Mouse (Mus musculus) limb, embryonic 13.5 days (tissue): Measurements from ENCODE around the gene Ap1s3. TPM values are rescaled to one million over a fixed set of nuclear protein-coding genes. Genes with fewer than 3 reads are reported as not detected.
A peak's percentile ranks its signal among the peaks of the same experiment; 100 is the strongest.

ENCODE experiments used
- ATAC-seq: fragments of 200-750 bp; cut with Nextera tagmentation; 2 replicates; pipeline ENCODE4 v1.8.0; 2017; ENCODE audit warnings: low read depth, moderate number of reproducible peaks, moderate TSS enrichment; ENCODE audit not compliant: low FRiP score
- H3K27ac ChIP-seq: fragments of 300-500 bp; sonication (generic); 2 replicates; pipeline ENCODE4 v1.5.1; 2015; ENCODE audit warnings: inconsistent platforms, mild to moderate bottlenecking, moderate library complexity
- H3K27me3 ChIP-seq: fragments of 300-500 bp; sonication (generic); 2 replicates; pipeline ENCODE4 v1.6.1; 2015; ENCODE audit warnings: mild to moderate bottlenecking, inconsistent platforms
- H3K36me3 ChIP-seq: fragments of 300-500 bp; sonication (generic); 2 replicates; pipeline ENCODE4 v1.6.1; 2015; ENCODE audit warnings: inconsistent platforms, mild to moderate bottlenecking, moderate library complexity
- H3K4me1 ChIP-seq: fragments of 300-500 bp; sonication (generic); 2 replicates; pipeline ENCODE4 v1.6.1; 2015; ENCODE audit warnings: inconsistent platforms
- H3K4me2 ChIP-seq: fragments of 300-500 bp; sonication (generic); replicated peaks from 2 replicates; pipeline ENCODE4 v1.6.1; 2015; ENCODE audit warnings: inconsistent platforms, mild to moderate bottlenecking, moderate library complexity
- H3K4me3 ChIP-seq: fragments of 300-500 bp; sonication (generic); 2 replicates; pipeline ENCODE4 v1.5.1; 2015; ENCODE audit warnings: moderate library complexity, mild to moderate bottlenecking, inconsistent platforms
- H3K9ac ChIP-seq: fragments of 300-500 bp; sonication (generic); 2 replicates; pipeline ENCODE4 v1.6.1; 2015; ENCODE audit warnings: mild to moderate bottlenecking, inconsistent platforms
- H3K9me3 ChIP-seq: fragments of 300-500 bp; sonication (generic); 2 replicates; pipeline ENCODE4 v1.6.1; 2016; ENCODE audit warnings: inconsistent platforms
- WGBS: fragments of 180-500 bp; shearing (Covaris S2); methylation state at CpG from one replicate; pipeline ENCODE4 v1.1.7; 2015; 5-methylcytosine and 5-hydroxymethylcytosine counted together
- polyA plus RNA-seq: library from polyadenylated mRNA; unstranded; fragments of >200 nt; fragmentation: Nextera tagmentation; extraction: Ambion mirVana; gene quantifications from 2 replicates; pipeline ENCODE4 v1.2.1, GENCODE M21; 2015

The Ap1s3 gene
- polyA plus RNA-seq, 1 experiment from 2014 or later = 0.50 TPM

DNA sequence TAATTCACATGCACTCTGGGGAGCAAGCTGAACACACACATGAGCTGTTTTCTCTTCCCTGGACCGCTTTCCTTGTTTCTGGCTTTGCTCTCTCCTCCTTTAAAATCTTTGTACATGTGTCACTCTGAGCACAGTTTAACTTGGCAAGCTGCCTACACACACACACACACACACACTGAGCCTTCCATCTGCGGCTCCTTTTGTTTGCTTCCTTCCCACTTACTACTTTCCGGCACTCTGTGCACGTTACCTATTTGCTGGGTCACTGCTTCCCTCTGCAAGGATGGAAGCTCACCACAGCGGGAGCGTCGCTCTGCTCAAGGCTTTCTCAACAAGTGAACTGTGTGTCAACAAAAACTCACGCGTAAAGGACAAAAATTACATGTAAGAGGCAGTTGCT is 25.6 kb upstream of the Ap1s3 start:
- Histone ChIP-seq H3K4me2 (no peak overlapping the region), H3K9ac (no peak overlapping the region), H3K4me3 (no peak overlapping the region), H3K36me3 (no peaks in the 10 kb centered on the region), H3K27me3 (no peaks in the 10 kb centered on the region), H3K9me3 (no peaks in the 10 kb centered on the region), H3K4me1 (peaks cover 13% of the 10 kb centered on the region; the same call in 1 of the 2 replicates), H3K27ac (peak overlapping the region; percentile 10; the same call in 1 of the 2 replicates)
- WGBS = 66% methylated on average over 9 of the region's 9 CpGs
- ATAC-seq = peak; percentile 64; the same call in 1 of the 2 replicates

DNA sequence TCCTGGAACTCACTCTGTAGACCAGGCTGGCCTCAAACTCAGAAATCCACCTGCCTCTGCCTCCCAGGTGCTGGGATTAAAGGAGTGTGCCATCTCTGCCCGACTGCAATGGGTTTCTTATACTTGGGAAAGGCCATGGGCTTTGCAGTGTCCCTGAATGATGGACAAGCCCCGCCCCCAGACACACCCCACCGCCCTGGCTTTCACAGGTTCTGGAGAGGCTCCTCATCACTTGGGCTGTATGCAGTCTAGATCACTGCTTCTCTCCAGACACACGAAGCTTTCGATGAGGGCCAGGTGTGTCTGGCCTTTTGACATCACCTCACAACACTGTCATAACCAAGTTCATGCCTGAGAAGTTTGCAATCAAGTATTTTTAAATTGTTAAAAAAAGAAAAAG is 25.2 kb upstream of the Ap1s3 start:
- 63% methylated on average over 5 of the region's 5 CpGs for WGBS
- Histone ChIP-seq H3K27me3 (no peaks in the 10 kb centered on the region), H3K9ac (no peak overlapping the region), H3K9me3 (no peaks in the 10 kb centered on the region), H3K27ac (peak overlapping the region; percentile 10; the same call in 1 of the 2 replicates), H3K4me3 (no peak overlapping the region), H3K4me1 (peaks cover 13% of the 10 kb centered on the region; the same call in 1 of the 2 replicates), H3K4me2 (no peak overlapping the region), H3K36me3 (no peaks in the 10 kb centered on the region)
- peak; percentile 48; the same call in 1 of the 2 replicates for ATAC-seq

DNA sequence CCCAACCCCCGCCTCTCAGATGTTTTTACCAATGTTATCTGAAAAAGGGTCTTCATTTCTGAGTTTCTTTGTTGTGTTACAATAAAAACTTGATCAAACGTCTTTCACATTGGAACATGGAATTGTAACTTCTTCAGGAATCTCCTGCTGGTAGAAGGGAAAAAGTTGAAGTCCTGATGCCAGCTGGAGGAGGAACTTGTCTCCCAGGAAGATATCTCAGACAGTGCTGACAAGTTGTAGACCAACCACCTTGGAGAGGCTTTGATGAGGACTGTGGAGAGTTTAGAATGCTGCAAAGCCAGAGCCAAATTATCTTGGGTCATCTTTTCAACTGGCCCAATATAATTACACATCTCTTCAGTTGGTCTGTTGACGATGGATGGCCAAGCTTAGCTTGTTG is 20.7 kb upstream of the Ap1s3 start:
- ATAC-seq = no peak
- no peaks in the 10 kb centered on the region for H3K36me3 ChIP-seq
- 84% methylated on average over 3 of the region's 3 CpGs for WGBS

DNA sequence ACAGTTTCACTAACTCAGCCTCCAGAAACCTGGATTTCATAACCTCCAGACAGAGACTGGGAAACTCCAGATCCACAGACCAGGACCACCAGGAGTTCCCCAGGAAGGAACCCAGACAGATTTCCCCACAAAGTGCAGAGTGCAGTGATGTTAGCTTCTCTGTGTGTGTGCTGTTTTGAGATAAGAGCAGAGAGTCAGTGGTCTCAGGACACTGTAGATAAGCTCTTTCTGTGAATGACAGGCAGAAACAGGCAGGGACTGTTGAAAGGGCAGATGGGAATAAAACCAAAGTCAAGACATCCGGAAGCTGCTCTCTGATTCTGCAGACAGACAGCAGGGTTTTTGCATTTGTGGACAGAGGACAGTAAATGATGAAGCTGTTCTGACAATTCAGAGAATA is 15.5 kb upstream of the Ap1s3 start:
- 82% methylated on average over 1 of the region's 1 CpGs for WGBS
- ATAC-seq = no peak

More for the DNA sequence above, 20.7 kb upstream of the Ap1s3 start:
- Histone ChIP-seq H3K4me2 (no peak overlapping the region), H3K4me3 (no peak overlapping the region), H3K27ac (no peak overlapping the region), H3K9ac (no peak overlapping the region), H3K9me3 (no peaks in the 10 kb centered on the region), H3K4me1 (peaks cover 6% of the 10 kb centered on the region; the same call in 1 of the 2 replicates), H3K27me3 (no peaks in the 10 kb centered on the region)

DNA sequence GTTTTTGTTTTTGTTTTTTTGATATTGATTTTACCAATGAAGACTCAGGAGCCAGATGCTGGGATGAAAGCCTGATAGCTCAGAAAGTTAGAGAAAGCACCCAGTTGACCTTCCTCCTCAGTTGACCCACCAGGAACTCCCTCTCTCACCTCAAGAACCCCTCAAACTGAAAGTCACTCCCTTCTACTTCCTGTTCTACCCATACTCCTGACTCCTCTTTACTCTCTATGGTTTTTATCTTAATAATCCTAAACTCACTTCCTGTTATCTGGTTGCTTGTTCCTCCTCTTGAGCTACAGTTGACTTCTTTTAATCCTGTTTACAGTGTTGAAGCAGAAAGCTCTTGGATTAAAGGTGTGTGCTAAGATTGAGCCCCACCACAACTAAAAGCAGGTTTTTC is 12.3 kb upstream of the Ap1s3 start:
- H3K4me2 ChIP-seq = no peak overlapping the region
- no peaks in the 10 kb centered on the region for H3K36me3 ChIP-seq
- no peak for ATAC-seq
- no peak overlapping the region for H3K4me3 ChIP-seq
- no peak overlapping the region for H3K27ac ChIP-seq
- H3K9me3 ChIP-seq = no peaks in the 10 kb centered on the region
- no peak overlapping the region for H3K9ac ChIP-seq
- H3K4me1 ChIP-seq = no peaks in the 10 kb centered on the region
- no peaks in the 10 kb centered on the region for H3K27me3 ChIP-seq

More for the DNA sequence above, 15.5 kb upstream of the Ap1s3 start:
- H3K4me2 ChIP-seq = no peak overlapping the region
- no peaks in the 10 kb centered on the region for H3K27me3 ChIP-seq
- no peak overlapping the region for H3K9ac ChIP-seq
- H3K9me3 ChIP-seq = no peaks in the 10 kb centered on the region
- H3K36me3 ChIP-seq = no peaks in the 10 kb centered on the region
- H3K4me1 ChIP-seq = no peaks in the 10 kb centered on the region
- H3K4me3 ChIP-seq = no peak overlapping the region
- no peak overlapping the region for H3K27ac ChIP-seq

DNA sequence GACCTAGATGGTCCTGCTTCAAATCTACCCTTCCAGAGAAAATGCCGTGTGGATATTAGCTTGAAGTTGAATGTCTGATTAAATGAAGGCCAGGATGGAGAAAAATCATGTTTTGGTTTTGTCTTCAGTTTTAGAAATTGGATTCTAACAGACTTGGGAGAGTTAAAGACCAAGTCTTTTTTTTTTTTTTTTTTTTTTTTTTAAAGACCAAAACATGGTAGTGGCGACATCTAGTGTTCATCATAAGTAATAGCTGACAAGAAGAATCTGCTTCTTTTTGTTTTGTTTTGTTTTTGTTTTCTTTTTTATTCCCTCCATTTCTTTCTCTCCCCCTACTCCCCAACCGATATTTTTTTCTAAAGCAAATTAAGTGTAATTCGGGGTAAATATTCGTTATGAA is 11.2 kb upstream of the Ap1s3 start:
- H3K27me3 ChIP-seq = no peaks in the 10 kb centered on the region
- no peak for ATAC-seq
- no peaks in the 10 kb centered on the region for H3K4me1 ChIP-seq
- no peaks in the 10 kb centered on the region for H3K9me3 ChIP-seq
- H3K4me2 ChIP-seq = no peak overlapping the region
- no peak overlapping the region for H3K4me3 ChIP-seq
- no peak overlapping the region for H3K27ac ChIP-seq
- H3K9ac ChIP-seq = no peak overlapping the region
- 13% methylated on average over 5 of the region's 5 CpGs for WGBS
- H3K36me3 ChIP-seq = no peaks in the 10 kb centered on the region

DNA sequence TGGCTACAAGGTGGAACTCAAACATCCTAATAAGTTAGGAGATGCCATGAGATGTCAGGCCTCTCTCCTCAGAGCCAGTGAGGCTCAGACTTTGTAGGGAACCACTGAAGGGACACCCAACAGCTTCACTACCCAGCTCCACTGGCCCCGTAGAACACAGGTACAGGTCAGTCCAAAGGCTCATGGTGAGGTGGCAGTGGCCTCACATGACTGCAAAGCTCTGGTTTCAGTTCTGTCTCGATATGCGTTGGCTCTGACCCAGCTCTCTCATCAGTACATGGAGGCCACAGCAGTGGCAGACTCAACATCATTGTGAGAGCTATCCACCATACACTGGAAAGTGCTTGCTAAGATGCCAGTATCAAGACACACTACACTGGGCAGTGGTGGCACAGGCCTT is 9.0 kb upstream of the Ap1s3 start:
- H3K27me3 ChIP-seq = no peaks in the 10 kb centered on the region
- no peak overlapping the region for H3K9ac ChIP-seq
- no peaks in the 10 kb centered on the region for H3K4me1 ChIP-seq
- H3K4me2 ChIP-seq = no peak overlapping the region
- no peaks in the 10 kb centered on the region for H3K9me3 ChIP-seq
- no peaks in the 10 kb centered on the region for H3K36me3 ChIP-seq
- no peak overlapping the region for H3K4me3 ChIP-seq
- H3K27ac ChIP-seq = no peak overlapping the region
- no peak for ATAC-seq
- 77% methylated on average over 3 of the region's 3 CpGs for WGBS

DNA sequence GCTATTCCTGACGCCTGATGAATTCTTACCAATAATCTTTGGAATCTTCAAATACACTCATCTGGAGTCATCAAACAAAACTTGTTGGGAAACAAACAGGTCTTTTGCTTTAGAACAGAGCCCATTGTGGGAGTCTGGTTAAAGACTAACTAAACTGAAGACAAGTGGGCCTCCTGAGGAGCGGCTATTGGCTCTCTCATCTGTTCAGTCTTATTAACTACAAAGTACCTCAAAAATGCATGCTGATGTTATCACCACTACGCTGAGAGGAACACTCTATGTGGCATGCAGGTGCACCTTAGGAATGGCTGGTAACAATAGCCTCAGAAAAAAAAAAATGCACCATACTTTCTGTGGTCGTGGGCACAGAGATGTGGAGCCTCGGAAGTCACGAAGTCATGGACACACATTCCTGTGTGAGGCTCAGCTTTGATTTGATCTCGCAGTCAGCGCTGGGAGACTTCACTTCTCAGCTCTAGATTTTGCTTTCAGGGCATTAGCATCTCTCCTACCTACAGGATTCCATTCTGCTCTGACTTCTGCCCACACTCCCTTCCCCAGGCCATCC is 6.4 kb upstream of the Ap1s3 start:
- Histone ChIP-seq H3K27me3 (peaks cover 8% of the 10 kb centered on the region), H3K4me3 (no peak overlapping the region), H3K9ac (no peak overlapping the region), H3K36me3 (no peaks in the 10 kb centered on the region), H3K4me2 (no peak overlapping the region), H3K4me1 (no peaks in the 10 kb centered on the region), H3K9me3 (no peaks in the 10 kb centered on the region), H3K27ac (no peak overlapping the region)
- ATAC-seq = no peak
- 81% methylated on average over 8 of the region's 8 CpGs for WGBS

DNA sequence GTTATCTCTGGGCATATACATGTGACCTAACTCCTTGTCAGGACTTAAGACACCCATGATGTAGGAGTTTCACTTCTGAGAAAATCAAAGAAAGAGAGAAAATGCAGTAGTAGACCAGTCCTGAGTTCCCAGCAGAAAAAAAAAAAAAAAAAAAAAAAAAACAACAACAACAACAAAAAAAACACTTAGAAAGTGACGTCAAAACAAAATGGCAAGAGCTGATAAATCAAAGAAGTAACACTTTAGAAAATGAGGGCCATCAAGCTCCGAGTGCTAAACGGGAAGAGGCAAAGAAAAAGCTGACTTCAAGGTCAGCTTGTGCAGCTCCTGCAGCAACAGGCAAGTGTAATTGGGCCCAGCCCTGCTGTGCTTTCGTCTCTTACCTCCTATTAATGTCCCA is 3.9 kb upstream of the Ap1s3 start:
- Histone ChIP-seq H3K9me3 (no peaks in the 10 kb centered on the region), H3K4me2 (no peak overlapping the region), H3K27me3 (peaks cover 15% of the 10 kb centered on the region), H3K4me3 (no peak overlapping the region), H3K27ac (no peak overlapping the region), H3K9ac (no peak overlapping the region), H3K36me3 (no peaks in the 10 kb centered on the region), H3K4me1 (peaks cover 2% of the 10 kb centered on the region; the same call in 1 of the 2 replicates)
- ATAC-seq = no peak
- 31% methylated on average over 4 of the region's 4 CpGs for WGBS

DNA sequence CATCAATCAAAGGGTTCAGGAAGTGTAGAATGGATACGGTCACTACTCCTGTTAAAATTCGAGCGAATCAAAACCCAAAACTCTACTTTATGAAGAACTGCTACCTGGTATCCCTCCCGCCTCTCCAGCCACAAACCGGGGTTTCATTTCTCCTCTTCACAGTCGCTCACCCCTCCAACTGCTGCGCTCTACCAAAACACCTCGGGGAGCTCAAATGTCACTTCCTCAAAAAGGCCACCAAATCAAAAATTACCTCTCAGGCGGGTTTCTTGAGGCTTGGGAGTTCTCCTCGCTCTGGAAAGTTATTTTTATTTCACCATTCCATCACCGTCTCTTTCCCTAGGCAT is 603 bp downstream of the Ap1s3 start:
- Histone ChIP-seq H3K36me3 (no peaks in the 10 kb centered on the region), H3K4me2 (peak overlapping the region; percentile 98), H3K4me1 (peaks cover 2% of the 10 kb centered on the region; the same call in 1 of the 2 replicates), H3K9me3 (no peaks in the 10 kb centered on the region), H3K4me3 (peak overlapping the region; percentile 71), H3K27ac (no peak overlapping the region), H3K27me3 (peaks cover 22% of the 10 kb centered on the region), H3K9ac (peak overlapping the region; percentile 73)
- ATAC-seq = no peak
- under 1% methylated on average over 11 of the region's 11 CpGs for WGBS

DNA sequence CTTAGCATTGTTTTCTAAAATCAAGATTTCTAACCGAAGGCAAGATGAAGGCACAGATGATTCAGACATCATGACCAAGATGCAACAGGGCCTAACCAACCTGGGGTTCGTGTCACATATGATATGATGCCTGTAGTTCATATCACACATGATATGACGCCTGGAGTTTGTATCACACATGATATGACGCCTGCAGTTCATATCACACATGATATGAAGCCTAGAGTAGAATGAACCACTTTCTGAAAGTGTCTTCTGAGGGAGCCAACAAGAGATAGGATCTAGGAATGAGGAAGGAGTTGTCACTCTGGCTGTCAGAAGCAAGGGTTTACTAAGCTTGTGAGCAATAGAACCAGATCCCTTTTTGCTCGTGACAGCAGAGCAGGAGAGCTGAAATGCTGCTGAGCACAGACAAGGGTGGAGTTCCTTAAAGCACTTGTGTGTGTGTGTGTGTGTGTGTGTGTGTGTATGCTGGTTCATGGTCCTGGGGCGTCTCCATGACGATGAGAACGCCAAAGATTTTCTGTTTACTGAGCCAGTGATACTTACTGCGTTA is 2.3 kb downstream of the Ap1s3 start:
- ATAC-seq = no peak

DNA sequence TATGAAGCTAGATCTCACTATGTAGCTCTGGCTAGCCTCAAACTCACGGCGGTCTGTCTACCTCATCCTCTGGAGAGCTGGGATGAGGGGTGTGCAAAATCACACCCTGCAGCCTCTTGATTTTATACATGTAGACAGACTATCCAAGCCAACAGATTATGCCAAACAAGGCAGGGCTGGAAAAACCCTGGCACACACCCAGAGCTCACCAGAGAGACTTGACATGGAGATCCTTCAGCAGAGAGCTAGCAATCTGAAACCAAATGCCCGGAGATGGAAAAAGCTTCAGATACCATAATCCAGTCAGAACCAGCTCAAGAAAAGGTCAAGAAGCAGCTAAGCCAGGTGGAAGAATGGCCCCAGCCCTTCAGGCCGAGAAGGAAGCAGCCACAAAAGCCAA is 6.9 kb downstream of the Ap1s3 start:
- no peak overlapping the region for H3K4me3 ChIP-seq
- 78% methylated on average over 4 of the region's 4 CpGs for WGBS
- no peak for ATAC-seq
- H3K4me1 ChIP-seq = no peaks in the 10 kb centered on the region
- no peaks in the 10 kb centered on the region for H3K9me3 ChIP-seq
- no peak overlapping the region for H3K9ac ChIP-seq
- no peak overlapping the region for H3K4me2 ChIP-seq
- no peaks in the 10 kb centered on the region for H3K36me3 ChIP-seq
- H3K27ac ChIP-seq = no peak overlapping the region
- no peaks in the 10 kb centered on the region for H3K27me3 ChIP-seq

More for the DNA sequence above, 2.3 kb downstream of the Ap1s3 start:
- Histone ChIP-seq H3K9me3 (no peaks in the 10 kb centered on the region), H3K27ac (no peak overlapping the region), H3K4me3 (no peak overlapping the region), H3K36me3 (no peaks in the 10 kb centered on the region), H3K4me1 (peaks cover 2% of the 10 kb centered on the region; the same call in 1 of the 2 replicates), H3K4me2 (no peak overlapping the region), H3K9ac (no peak overlapping the region), H3K27me3 (peaks cover 22% of the 10 kb centered on the region)
- WGBS = 83% methylated on average over 9 of the region's 9 CpGs

DNA sequence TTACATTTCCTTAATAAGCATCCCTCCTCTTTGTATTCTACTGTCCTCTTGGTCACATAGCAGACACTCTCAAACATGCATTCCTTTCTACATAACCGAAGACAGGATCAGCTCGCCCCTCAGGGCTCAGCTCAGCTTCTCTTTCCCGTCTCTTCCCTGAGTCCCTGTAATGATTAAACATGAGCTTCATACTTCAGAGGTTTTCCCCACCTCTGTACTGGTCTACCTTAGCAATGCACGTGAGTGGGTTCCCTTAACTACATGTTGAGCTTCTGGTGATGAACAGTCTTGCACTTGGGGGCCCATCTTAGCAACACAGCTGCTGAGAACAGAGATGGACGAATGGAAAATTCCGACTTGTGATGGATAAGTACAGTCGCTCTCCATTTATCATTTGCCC is 12.2 kb downstream of the Ap1s3 start:
- Histone ChIP-seq H3K4me1 (peaks cover 20% of the 10 kb centered on the region), H3K27me3 (no peaks in the 10 kb centered on the region), H3K4me2 (no peak overlapping the region), H3K4me3 (no peak overlapping the region), H3K27ac (no peak overlapping the region), H3K9me3 (no peaks in the 10 kb centered on the region), H3K36me3 (no peaks in the 10 kb centered on the region), H3K9ac (no peak overlapping the region)
- ATAC-seq = no peak
- WGBS = 87% methylated on average over 7 of the region's 7 CpGs
